Mouse (Mus musculus) left cerebral cortex, adult 9 months (tissue): Measurements from ENCODE around the gene Exph5.
A peak's percentile ranks its signal among the peaks of the same experiment; 100 is the strongest.

Source experiments
- DNase-seq, 2 experiments: peaks; one replicate each; pipeline ENCODE4 v3.0.0; 2022; ENCODE audit warnings: low spot score in 2 of 2

The Exph5 gene

GRCm38 (mm10) chr9:53404753-53405722, 103.6 kb downstream of the Exph5 start:
- peak; percentile 40 to 68 for DNase-seq

- no peak for DNase-seq
These were observed 107.1 kb downstream of the Exph5 start for GRCm38 (mm10) chr9:53408548-53408947.

- no peak for DNase-seq
These were observed 107.5 kb downstream of the Exph5 start for GRCm38 (mm10) chr9:53408953-53409361.

GRCm38 (mm10) chr9:53409427-53409826, 108.0 kb downstream of the Exph5 start:
- DNase-seq: no peak

- no peak for DNase-seq
These were observed 120.8 kb downstream of the Exph5 start for GRCm38 (mm10) chr9:53422133-53422896.

- no peak for DNase-seq
These were observed 125.3 kb downstream of the Exph5 start for GRCm38 (mm10) chr9:53426726-53427125.
